Mouse (Mus musculus) cerebellum, adult (tissue): ENCODE measurements around the gene Ccdc59.

Source experiments
- ATAC-seq: cut with Nextera tagmentation; 2 replicates; pipeline ENCODE4 v1.9.2; 2017; ENCODE audit warnings: mild to moderate bottlenecking, moderate library complexity, mixed read lengths; ENCODE audit not compliant: insufficient number of reproducible peaks, low FRiP score, low TSS enrichment

Gene Ccdc59

DNA sequence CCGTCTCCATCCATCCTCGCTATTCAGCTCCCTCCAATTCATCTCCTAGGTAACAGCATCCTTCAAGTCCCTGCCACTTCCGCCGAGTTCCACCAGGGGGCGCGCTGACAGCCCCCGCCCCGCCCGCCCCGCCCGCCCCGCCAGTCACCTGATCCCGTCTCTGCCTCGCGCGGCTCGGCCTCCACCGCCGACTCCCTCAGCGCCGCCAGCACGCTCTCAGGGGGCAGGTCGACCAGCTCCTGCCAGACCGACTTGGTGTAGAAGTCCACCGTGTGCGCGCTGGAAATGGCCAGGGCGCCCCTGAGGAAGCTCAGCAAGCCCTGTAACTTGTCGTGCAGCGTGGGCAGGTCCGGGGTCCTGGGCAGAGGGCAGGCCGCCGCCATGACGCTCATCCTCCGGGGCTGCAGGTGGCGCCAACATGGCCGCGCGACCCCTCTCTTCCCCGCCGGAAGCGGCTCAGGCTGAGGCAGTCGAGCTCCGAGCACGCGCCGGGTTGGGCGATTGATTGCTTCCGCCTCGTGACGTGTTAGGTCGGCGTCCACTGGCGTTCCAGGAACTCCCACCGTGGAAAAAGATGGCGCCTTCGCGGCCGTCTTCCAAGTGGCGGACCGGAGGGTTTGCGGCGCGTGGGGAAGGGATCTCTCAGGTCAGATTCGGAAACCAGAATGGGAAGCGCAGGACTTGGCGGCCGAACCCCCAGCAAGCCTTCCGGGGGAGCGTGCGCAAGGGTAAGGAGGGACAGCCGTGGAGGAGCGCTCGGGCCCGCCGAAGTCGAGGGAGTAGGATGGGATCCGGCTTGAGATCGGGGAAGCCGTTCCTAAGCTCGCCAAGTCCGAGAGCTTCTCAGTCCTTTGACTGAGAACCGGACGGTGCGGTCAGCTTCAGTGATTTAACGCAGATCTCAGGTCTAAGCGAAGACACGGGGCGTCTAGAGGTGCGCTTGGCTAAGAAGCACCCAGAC is at the start of gene Ccdc59, which contains the start of gene Mettl25:
TSS of gene Ccdc59 (plus strand) at position 140 of the 961 bp plus-strand sequence.
TSS of gene Mettl25 (minus strand) at position 453 of the 961 bp plus-strand sequence.
- peak; percentile 95 for ATAC-seq

- no peak for ATAC-seq
These were observed 46.9 kb upstream of the Ccdc59 start for GRCm38 (mm10) chr10:105793776-105794552.

- ATAC-seq, result no peak
These were observed 43.5 kb upstream of the Ccdc59 start for GRCm38 (mm10) chr10:105797250-105797924.

- ATAC-seq, result no peak
These were observed 39.7 kb upstream of the Ccdc59 start for GRCm38 (mm10) chr10:105801147-105801546.

GRCm38 (mm10) chr10:105802132-105802531 is 38.7 kb upstream of the Ccdc59 start:
- ATAC-seq, result no peak

DNA sequence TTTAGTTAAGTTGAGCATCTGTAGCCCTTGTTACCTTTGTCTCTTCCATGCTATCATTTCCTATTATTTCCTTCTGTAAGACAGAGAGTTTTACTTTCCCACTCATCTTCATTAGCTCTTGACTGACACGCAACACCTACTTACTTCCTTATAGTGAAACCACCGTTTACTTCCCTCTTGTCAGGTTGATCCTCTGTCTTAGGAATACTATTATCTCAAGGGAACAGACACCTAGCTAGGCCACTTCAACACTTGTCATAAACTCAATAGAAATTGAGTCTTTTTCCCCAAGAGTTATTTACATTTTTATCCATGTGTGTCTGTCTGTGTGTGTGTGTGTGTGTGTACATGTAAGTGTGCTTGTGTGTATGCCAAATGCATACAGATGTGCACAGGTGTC is 37.4 kb upstream of the Ccdc59 start:
- no peak for ATAC-seq

GRCm38 (mm10) chr10:105806259-105807010 is 34.4 kb upstream of the Ccdc59 start:
- ATAC-seq, result no peak

DNA sequence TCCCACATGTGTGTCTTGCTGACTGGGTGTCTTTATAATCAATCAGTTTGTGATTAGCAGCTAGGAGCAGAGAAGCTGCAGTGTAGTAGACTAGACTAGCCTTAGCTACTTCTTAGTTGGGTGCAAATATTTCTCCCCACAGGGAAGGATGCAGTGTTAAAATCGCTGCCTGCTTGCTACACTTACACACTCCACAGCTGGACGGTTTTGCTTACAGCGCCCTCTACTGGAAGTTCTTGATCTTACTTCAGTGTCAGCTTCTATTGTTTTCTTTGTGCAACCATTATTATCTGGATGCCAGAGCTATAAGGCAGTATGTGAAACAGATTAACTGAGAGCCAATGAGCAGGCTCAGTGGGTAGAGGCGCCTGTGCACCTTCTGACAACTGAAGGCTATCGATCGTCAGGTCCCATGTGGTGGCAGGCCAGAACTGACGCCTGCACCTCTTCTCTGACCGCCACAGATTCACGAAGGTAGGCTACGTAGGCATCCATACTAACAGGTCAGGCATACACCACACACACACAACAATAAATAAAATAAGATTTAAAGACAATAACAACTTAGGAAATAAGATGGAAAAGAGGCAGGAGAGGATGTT is 6.1 kb upstream of the Ccdc59 start:
- no peak for ATAC-seq

DNA sequence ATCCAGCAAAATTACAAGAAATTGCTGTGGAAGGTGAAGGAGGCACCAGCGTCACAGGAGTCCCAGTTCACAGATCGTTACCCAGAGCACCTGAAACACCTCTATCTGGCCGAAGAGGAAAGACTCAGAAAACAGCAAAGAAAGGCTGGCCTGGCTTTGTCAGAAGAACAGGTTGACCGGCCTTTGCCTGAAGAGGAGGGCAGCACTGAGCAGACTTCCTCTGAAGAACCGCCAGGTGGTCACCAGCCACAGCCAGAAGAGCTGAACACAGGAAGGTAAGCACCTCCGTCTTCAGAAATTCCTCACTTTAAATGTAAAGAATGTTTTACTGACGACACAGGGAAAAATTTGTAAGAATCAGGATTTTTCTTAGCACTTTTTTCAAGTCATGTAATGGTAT is 1.7 kb downstream of the Ccdc59 start:
- ATAC-seq, result no peak

GRCm38 (mm10) chr10:105850286-105850685 is 9.4 kb downstream of the Ccdc59 start:
- peak; percentile 80 for ATAC-seq

DNA sequence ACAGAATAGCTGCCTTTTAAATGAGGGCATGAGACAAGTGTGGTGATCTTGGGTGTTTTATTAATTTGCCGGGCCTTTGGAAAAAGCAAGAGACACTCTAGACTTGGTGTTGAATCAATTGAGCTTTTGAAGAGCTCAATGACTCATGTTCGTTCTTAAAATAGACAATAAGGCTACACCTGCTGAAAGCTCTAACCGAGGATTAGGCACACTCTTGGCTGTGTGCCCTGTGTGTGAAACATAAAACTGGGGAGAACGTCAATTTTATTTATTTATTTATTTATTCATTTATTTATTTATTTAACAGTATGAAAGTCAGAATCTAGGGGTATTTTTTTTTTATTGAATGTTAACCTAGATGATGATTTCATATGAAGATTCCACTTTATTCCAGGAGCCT is 10.3 kb downstream of the Ccdc59 start:
- ATAC-seq, result no peak

DNA sequence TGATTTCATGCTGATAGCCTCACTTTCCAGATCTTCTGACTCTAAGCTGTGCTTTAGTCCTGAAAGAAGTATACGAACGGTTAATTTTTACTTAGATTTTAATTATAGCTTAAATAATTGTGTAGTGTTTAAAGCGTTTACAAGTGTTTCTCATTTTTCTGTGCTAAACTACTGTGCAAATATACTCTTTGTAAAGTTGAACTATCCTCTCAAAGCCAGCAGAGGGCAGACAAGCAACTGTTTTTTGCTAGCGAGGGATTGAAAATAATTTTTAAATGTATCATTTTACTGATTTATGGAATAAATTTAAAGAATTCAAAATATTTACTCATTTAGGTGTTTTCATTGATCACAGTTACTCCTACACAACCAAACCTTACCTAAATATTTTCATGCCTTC is 26.4 kb downstream of the Ccdc59 start:
- ATAC-seq, result no peak
